Mouse (Mus musculus) limb, embryonic 14.5 days (tissue): Measurements from ENCODE around the gene Gm20388. TPM values are rescaled to one million over a fixed set of nuclear protein-coding genes. Genes with fewer than 3 reads are reported as not detected.
"Not testable (repeated sequence)": the region's sequence is repeated elsewhere in the genome, so short reads cannot be mapped to it uniquely, and the experiment has no call there.

Source experiments
- ATAC-seq: fragments of 200-750 bp; cut with Nextera tagmentation; 2 replicates; pipeline ENCODE4 v1.8.0; 2017; ENCODE audit warnings: low read depth, moderate number of reproducible peaks, moderate TSS enrichment; ENCODE audit not compliant: low FRiP score
- DNase-seq: peaks from one replicate; pipeline ENCODE4 v3.0.0-alpha.2; 2015; ENCODE audit warnings: low spot score
- H3K27ac ChIP-seq: fragments of 300-500 bp; sonication (generic); replicated peaks from 2 replicates; pipeline ENCODE4 v1.5.1; 2014; ENCODE audit warnings: low read depth, mild to moderate bottlenecking, low read length, moderate library complexity, mixed read lengths
- H3K27me3 ChIP-seq: fragments of 300-500 bp; sonication (generic); 2 replicates; pipeline ENCODE4 v1.6.1; 2014; ENCODE audit warnings: low read length, mixed read lengths; ENCODE audit not compliant: control insufficient read depth, insufficient read depth
- H3K36me3 ChIP-seq: fragments of 300-500 bp; sonication (generic); 2 replicates; pipeline ENCODE4 v1.6.1; 2014; ENCODE audit warnings: mild to moderate bottlenecking, low read length, moderate library complexity, mixed read lengths; ENCODE audit not compliant: control insufficient read depth, insufficient read depth
- H3K4me1 ChIP-seq: fragments of 300-500 bp; sonication (generic); 2 replicates; pipeline ENCODE4 v1.6.1; 2014; ENCODE audit warnings: antibody characterized with exemption, low read length, mixed read lengths; ENCODE audit not compliant: control insufficient read depth, insufficient read depth
- H3K4me2 ChIP-seq: fragments of 300-500 bp; sonication (generic); replicated peaks from 2 replicates; pipeline ENCODE4 v1.6.1; 2014; ENCODE audit warnings: low read depth, mild to moderate bottlenecking, low read length, moderate library complexity; ENCODE audit not compliant: severe bottlenecking
- H3K4me3 ChIP-seq: fragments of 300-500 bp; sonication (generic); replicated peaks from 2 replicates; pipeline ENCODE4 v1.5.1; 2014; ENCODE audit warnings: low read length
- H3K9ac ChIP-seq: fragments of 300-500 bp; sonication (generic); 2 replicates; pipeline ENCODE4 v1.6.1; 2014; ENCODE audit warnings: mild to moderate bottlenecking, low read depth, low read length, moderate library complexity; ENCODE audit not compliant: severe bottlenecking
- H3K9me3 ChIP-seq: fragments of 300-500 bp; sonication (generic); 2 replicates; pipeline ENCODE4 v1.6.1; 2016; ENCODE audit warnings: low read length; ENCODE audit not compliant: control insufficient read depth
- POLR2A ChIP-seq: fragments of 200-500 bp; IDR thresholded peaks from 2 replicates; pipeline ENCODE4 v1.8.0; 2012; ENCODE audit warnings: inconsistent platforms, mild to moderate bottlenecking, moderate library complexity, borderline replicate concordance; ENCODE audit not compliant: insufficient read depth, insufficient read length; ENCODE audit errors: extremely low read depth
- WGBS: fragments of 180-500 bp; shearing (Covaris S2); extraction: QIAGEN DNeasy Blood & Tissue Kit; methylation state at CpG from one replicate; pipeline ENCODE4 v1.1.7; 2014; 5-methylcytosine and 5-hydroxymethylcytosine counted together
- polyA plus RNA-seq, 2 experiments: library from polyadenylated mRNA; depleted of rRNA in 1 of 2; stranded (reverse) in 1 of 2; unstranded in 1 of 2; fragments of >200 nt; fragmentation: Nextera tagmentation in 1 of 2; extraction: Ambion mirVana in 1 of 2; gene quantifications; 2 replicates each; pipeline versions ENCODE4 v1.2.1 to v1.2.3; 2012 to 2014

The Gm20388 gene
- polyA plus RNA-seq, 2 experiments = 1.9 to 49.9 TPM

DNA sequence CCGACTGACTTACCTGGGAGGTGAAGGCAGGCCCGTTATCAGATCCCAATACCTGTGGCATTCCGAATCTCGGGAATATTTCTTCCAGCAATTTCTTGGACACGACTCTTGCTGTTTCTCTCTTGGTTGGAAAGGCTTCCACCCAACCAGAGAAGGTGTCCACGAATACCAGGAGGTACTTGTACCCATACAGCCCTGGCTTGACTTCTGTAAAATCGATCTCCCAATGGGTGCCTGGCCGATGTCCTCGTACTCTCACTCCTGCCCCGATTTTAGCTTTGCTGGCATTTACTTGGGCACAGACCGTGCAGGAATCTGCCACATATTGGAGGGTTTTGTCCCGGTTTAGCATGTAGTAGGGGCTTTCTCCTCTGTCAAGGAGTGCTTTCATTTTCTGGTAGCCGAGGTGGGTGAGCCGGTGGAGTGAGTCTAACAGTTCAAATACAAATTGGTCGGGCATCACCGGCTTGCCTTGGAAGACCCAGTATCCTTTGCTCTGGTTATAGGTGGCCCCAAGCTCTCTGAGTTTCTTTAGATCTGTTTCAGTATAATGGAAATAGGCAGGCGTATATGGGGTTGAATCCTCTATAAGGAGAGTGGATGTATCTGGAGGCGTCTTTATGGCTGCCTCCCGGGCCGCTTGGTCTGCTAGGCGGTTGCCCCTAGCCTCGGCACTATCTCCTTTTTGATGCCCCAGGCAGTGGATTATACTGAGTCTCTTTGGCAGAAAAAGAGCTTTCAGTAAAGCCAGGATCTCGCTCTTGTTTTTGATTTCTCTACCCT, 3518.5 kb downstream of the Gm20388 start:
- H3K27ac ChIP-seq = no peak overlapping the region
- H3K9ac ChIP-seq = no peak overlapping the region
- H3K4me2 ChIP-seq = no peak overlapping the region
- no peak for TF ChIP-seq POLR2A
- H3K4me1 ChIP-seq = no peaks in the 10 kb centered on the region
- ATAC-seq (no peak), DNase-seq (no peak)
- H3K9me3 ChIP-seq = peaks cover 40% of the 10 kb centered on the region
- WGBS = 92% methylated on average over 23 of the region's 23 CpGs
- H3K36me3 ChIP-seq = no peaks in the 10 kb centered on the region
- H3K27me3 ChIP-seq = no peaks in the 10 kb centered on the region
- no peak overlapping the region for H3K4me3 ChIP-seq

- not testable (repeated sequence) for ATAC-seq, H3K9ac ChIP-seq, H3K27ac ChIP-seq, H3K36me3 ChIP-seq, H3K4me2 ChIP-seq, H3K4me1 ChIP-seq, H3K4me3 ChIP-seq, DNase-seq, H3K27me3 ChIP-seq
- H3K9me3 ChIP-seq = peaks cover 40% of the 10 kb centered on the region
- 98% methylated on average over 15 of the region's 15 CpGs for WGBS
These were observed 3519.0 kb downstream of the Gm20388 start for GRCm38 (mm10) chr8:123429722-123430013.

GRCm38 (mm10) chr8:123430936-123431335, 3520.3 kb downstream of the Gm20388 start:
- not testable (repeated sequence) for H3K27me3 ChIP-seq, H3K27ac ChIP-seq, DNase-seq, H3K4me3 ChIP-seq, H3K9ac ChIP-seq, ATAC-seq, H3K4me2 ChIP-seq, H3K4me1 ChIP-seq, H3K36me3 ChIP-seq
- 82% methylated on average over 7 of the region's 8 CpGs for WGBS
- H3K9me3 ChIP-seq = peaks cover 40% of the 10 kb centered on the region

GRCm38 (mm10) chr8:123431616-123432365, 3521.2 kb downstream of the Gm20388 start:
- no peak overlapping the region for H3K4me3 ChIP-seq
- H3K9me3 ChIP-seq = peaks cover 34% of the 10 kb centered on the region
- H3K9ac ChIP-seq = no peak overlapping the region
- H3K4me2 ChIP-seq = no peak overlapping the region
- TF ChIP-seq POLR2A = no peak
- ATAC-seq = no peak
- no peaks in the 10 kb centered on the region for H3K27me3 ChIP-seq
- no peaks in the 10 kb centered on the region for H3K4me1 ChIP-seq
- 94% methylated on average over 25 of the region's 25 CpGs for WGBS
- H3K36me3 ChIP-seq = no peaks in the 10 kb centered on the region
- no peak for DNase-seq
- no peak overlapping the region for H3K27ac ChIP-seq

DNA sequence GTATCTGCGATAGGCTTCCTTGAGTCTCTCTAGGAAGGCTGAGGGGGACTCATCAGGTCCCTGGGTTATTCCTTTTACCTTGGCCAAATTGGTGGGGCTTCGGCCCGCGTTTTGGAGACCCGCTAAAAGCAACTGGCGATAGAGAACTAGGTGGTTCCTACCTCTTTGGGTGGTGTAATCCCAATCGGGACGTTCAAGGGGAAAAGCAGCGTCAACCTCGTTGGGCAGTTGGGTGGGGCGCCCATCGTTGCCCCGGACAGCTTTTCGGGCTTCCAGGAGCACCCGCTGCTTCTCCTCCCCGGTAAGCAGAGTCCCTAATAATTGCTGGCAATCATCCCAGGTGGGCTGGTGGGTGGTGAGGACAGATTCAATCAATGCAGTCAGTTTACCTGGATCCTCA, 3521.7 kb downstream of the Gm20388 start:
- DNase-seq (no peak), ATAC-seq (no peak)
- Histone ChIP-seq H3K9ac (no peak overlapping the region), H3K4me1 (no peaks in the 10 kb centered on the region), H3K27ac (no peak overlapping the region), H3K27me3 (no peaks in the 10 kb centered on the region), H3K9me3 (peaks cover 28% of the 10 kb centered on the region), H3K36me3 (no peaks in the 10 kb centered on the region), H3K4me2 (no peak overlapping the region), H3K4me3 (no peak overlapping the region)
- 97% methylated on average over 16 of the region's 16 CpGs for WGBS
- TF ChIP-seq POLR2A = no peak

DNA sequence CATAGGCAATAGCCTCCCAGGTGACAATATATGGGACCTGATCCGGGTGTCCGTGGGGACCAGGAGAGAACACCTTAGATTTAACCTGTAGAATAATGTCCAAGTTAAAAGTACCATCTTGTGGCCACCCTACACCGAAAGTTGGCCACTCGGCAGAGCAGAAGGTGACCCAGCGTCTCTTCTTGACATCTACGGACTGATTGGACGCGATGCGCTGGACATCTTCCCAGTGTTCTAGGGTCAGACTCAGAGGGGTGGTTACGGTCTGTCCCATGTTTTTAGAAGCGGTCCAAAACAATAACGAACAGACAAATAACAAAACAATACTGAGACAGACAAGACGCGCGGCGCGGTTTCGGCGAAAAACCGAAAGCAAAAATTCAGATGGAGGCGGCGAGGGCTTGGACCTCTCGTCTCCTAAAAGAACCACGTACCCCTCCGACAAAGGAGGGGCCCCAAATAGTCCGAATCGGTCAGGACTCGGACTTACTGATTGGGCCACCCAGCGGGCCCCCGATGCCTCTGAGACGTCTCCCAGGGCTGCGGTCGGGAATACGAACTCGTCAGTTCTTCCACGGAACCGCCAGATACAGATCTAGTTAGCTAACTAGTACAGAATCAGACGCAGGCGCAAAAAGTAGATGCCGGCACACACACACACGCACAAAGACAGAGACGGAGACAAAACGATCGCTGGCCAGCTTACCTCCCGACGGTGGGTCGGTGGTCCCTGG, 3522.8 kb downstream of the Gm20388 start:
- not testable (repeated sequence) for H3K4me3 ChIP-seq, DNase-seq, H3K4me2 ChIP-seq, ATAC-seq, H3K27me3 ChIP-seq, H3K27ac ChIP-seq, H3K36me3 ChIP-seq, H3K4me1 ChIP-seq, H3K9ac ChIP-seq
- peaks cover 17% of the 10 kb centered on the region for H3K9me3 ChIP-seq
- WGBS = 98% methylated on average over 35 of the region's 47 CpGs
